ENCODE assay signal across 26 mouse cellular contexts in genomic region chr15:89350447-89350846, GRCm38 (mm10). TPM values are rescaled to one million over a fixed set of nuclear protein-coding genes. Genes with fewer than 3 reads are reported as not detected.
DNase-seq lines count a peak whose midpoint lies in the region; ATAC-seq and TF ChIP-seq lines count a peak whose summit lies in the region.
"Had no signal": no experiment of that assay in that cellular context is flagged by ENCODE, and none has a peak within 500 bp of the region (broad histone marks: within the 10 kb centered on the region; RNA-seq: fewer than 3 reads in every experiment).

No protein-coding gene starts in this region.

- ATAC-seq in forebrain, embryonic 11.5 days (replicated peaks; ENCODE audit: low FRiP score): no peak
- no peak for ATAC-seq in forebrain, embryonic 13.5 days
- ATAC-seq in heart, embryonic 12.5 days (ENCODE audit: insufficient number of reproducible peaks, low FRiP score): no peak
- no peak for ATAC-seq in heart, embryonic 11.5 days (replicated peaks; ENCODE audit: insufficient number of reproducible peaks, low FRiP score, low TSS enrichment)
- ATAC-seq in lung, postnatal 0 days: no peak; the same call in 1 of the 2 replicates
- ATAC-seq in hindbrain, embryonic 12.5 days (ENCODE audit: low FRiP score): no peak
- ATAC-seq: forebrain, embryonic 14.5 days; intestine, postnatal 0 days had no signal

- no peak overlapping the region for H3K4me2 ChIP-seq in forebrain, embryonic 11.5 days (ENCODE audit: low read depth, low read length, severe bottlenecking)
- H3K4me2 ChIP-seq in forebrain, embryonic 13.5 days: no peak overlapping the region
- H3K4me2 ChIP-seq in heart, embryonic 12.5 days: no peak overlapping the region
- H3K4me2 ChIP-seq in heart, embryonic 11.5 days: no peak overlapping the region
- H3K4me2 ChIP-seq in lung, postnatal 0 days (replicated peaks; ENCODE audit: low read depth, low read length): no peak overlapping the region
- H3K4me2 ChIP-seq in hindbrain, embryonic 12.5 days (replicated peaks): no peak overlapping the region
- H3K4me2 ChIP-seq: embryonic facial prominence, embryonic 13.5 days; liver, embryonic 11.5 days; lung, embryonic 14.5 days; midbrain, embryonic 12.5 days had no signal

- TF ChIP-seq CTCF in lung, postnatal 0 days (IDR thresholded peaks at IDR 0.05): no peak

- peaks cover 8% of the 10 kb centered on the region; the same call in 1 of the 2 replicates for H3K4me1 ChIP-seq in forebrain, embryonic 11.5 days (replicated peaks; ENCODE audit: control insufficient read depth, insufficient read depth, low read length)
- H3K4me1 ChIP-seq in forebrain, embryonic 13.5 days: peaks cover 14% of the 10 kb centered on the region
- peaks cover 16% of the 10 kb centered on the region for H3K4me1 ChIP-seq in heart, embryonic 12.5 days (replicated peaks)
- H3K4me1 ChIP-seq in heart, embryonic 11.5 days (ENCODE audit: control insufficient read depth, insufficient read depth, low read length): peaks cover 8% of the 10 kb centered on the region
- H3K4me1 ChIP-seq in brown adipose tissue, adult 24 weeks (ENCODE audit: control insufficient read depth, insufficient read depth, insufficient read length, low read length): peaks cover 6% of the 10 kb centered on the region
- no peaks in the 10 kb centered on the region; the same call in 1 of the 2 replicates for H3K4me1 ChIP-seq in lung, postnatal 0 days (ENCODE audit: insufficient read depth, low read depth, low read length)
- peaks cover 14% of the 10 kb centered on the region for H3K4me1 ChIP-seq in hindbrain, embryonic 12.5 days
- H3K4me1 ChIP-seq in midbrain, embryonic 10.5 days: peaks cover 18% of the 10 kb centered on the region

- no peak for TF ChIP-seq EP300 in lung, postnatal 0 days (IDR thresholded peaks at IDR 0.05)

- H3K27ac ChIP-seq in forebrain, embryonic 11.5 days (ENCODE audit: low read depth, low read length): no peak overlapping the region
- H3K27ac ChIP-seq in forebrain, embryonic 13.5 days: no peak overlapping the region
- H3K27ac ChIP-seq in heart, embryonic 12.5 days (ENCODE audit: poor library complexity, severe bottlenecking): 0 out of 2 replicates have a peak overlapping the region, but pooled peaks have one; percentile 10
- no peak overlapping the region for H3K27ac ChIP-seq in heart, embryonic 11.5 days (ENCODE audit: low read depth, low read length)
- H3K27ac ChIP-seq in brown adipose tissue, adult 24 weeks (replicated peaks; ENCODE audit: low read depth, low read length): peak overlapping the region; percentile 82
- H3K27ac ChIP-seq in lung, postnatal 0 days (ENCODE audit: low read length): peak overlapping the region; percentile 43
- H3K27ac ChIP-seq in hindbrain, embryonic 12.5 days: no peak overlapping the region
- no peak overlapping the region for H3K27ac ChIP-seq in midbrain, embryonic 10.5 days (replicated peaks)
- H3K27ac ChIP-seq: embryonic facial prominence, embryonic 13.5 days; left cerebral cortex, adult 2 months; midbrain, embryonic 12.5 days; stomach, postnatal 0 days had no signal

- no peaks in the 10 kb centered on the region for H3K9me3 ChIP-seq in forebrain, embryonic 11.5 days (ENCODE audit: control insufficient read depth, low read length)
- H3K9me3 ChIP-seq in forebrain, embryonic 13.5 days (replicated peaks): no peaks in the 10 kb centered on the region
- H3K9me3 ChIP-seq in heart, embryonic 12.5 days (replicated peaks): no peaks in the 10 kb centered on the region
- no peaks in the 10 kb centered on the region for H3K9me3 ChIP-seq in heart, embryonic 11.5 days (replicated peaks; ENCODE audit: control insufficient read depth, low read length)
- H3K9me3 ChIP-seq in lung, postnatal 0 days (ENCODE audit: low read length): no peaks in the 10 kb centered on the region
- H3K9me3 ChIP-seq in hindbrain, embryonic 12.5 days (replicated peaks): no peaks in the 10 kb centered on the region
- H3K9me3 ChIP-seq in midbrain, embryonic 10.5 days (replicated peaks): no peaks in the 10 kb centered on the region
- H3K9me3 ChIP-seq: embryonic facial prominence, embryonic 13.5 days; midbrain, embryonic 12.5 days had no signal

- DNase-seq in forebrain, embryonic 11.5 days (ENCODE audit: low spot score): peak; percentile 23
- DNase-seq in lung, postnatal 0 days (ENCODE audit: low spot score): no peak
- DNase-seq in midbrain, embryonic 10.5 days (ENCODE audit: low spot score): no peak
- DNase-seq: adrenal gland, postnatal 10 days; cerebellum, adult 2 months; cerebellum, postnatal 25 days; embryo, embryonic 11 days; kidney, postnatal 10 days; left cerebral cortex, postnatal 4 days; lung, embryonic 14.5 days had no signal

- H3K9ac ChIP-seq in forebrain, embryonic 11.5 days (ENCODE audit: low read length): no peak overlapping the region
- no peak overlapping the region for H3K9ac ChIP-seq in forebrain, embryonic 13.5 days
- no peak overlapping the region for H3K9ac ChIP-seq in heart, embryonic 12.5 days
- H3K9ac ChIP-seq in heart, embryonic 11.5 days (ENCODE audit: low read depth, low read length): no peak overlapping the region
- H3K9ac ChIP-seq in lung, postnatal 0 days (replicated peaks; ENCODE audit: low read depth): no peak overlapping the region
- no peak overlapping the region for H3K9ac ChIP-seq in hindbrain, embryonic 12.5 days
- H3K9ac ChIP-seq: embryonic facial prominence, embryonic 13.5 days; lung, embryonic 14.5 days; midbrain, embryonic 12.5 days had no signal

- 91% methylated on average over 5 of the region's 5 CpGs for WGBS in forebrain, embryonic 11.5 days
- 88% methylated on average over 5 of the region's 5 CpGs for WGBS in forebrain, embryonic 13.5 days
- WGBS in heart, embryonic 12.5 days: 73% methylated on average over 5 of the region's 5 CpGs
- 74% methylated on average over 5 of the region's 5 CpGs for WGBS in heart, embryonic 11.5 days (ENCODE audit: insufficient replicate concordance)
- WGBS in lung, postnatal 0 days: 75% methylated on average over 5 of the region's 5 CpGs
- 84% methylated on average over 5 of the region's 5 CpGs for WGBS in hindbrain, embryonic 12.5 days
- 87% methylated on average over 5 of the region's 5 CpGs for WGBS in midbrain, embryonic 10.5 days

- H3K27me3 ChIP-seq in forebrain, embryonic 11.5 days (ENCODE audit: control insufficient read depth, insufficient read depth, low read length): no peaks in the 10 kb centered on the region
- no peaks in the 10 kb centered on the region for H3K27me3 ChIP-seq in forebrain, embryonic 13.5 days
- H3K27me3 ChIP-seq in heart, embryonic 12.5 days (replicated peaks): no peaks in the 10 kb centered on the region
- no peaks in the 10 kb centered on the region for H3K27me3 ChIP-seq in heart, embryonic 11.5 days (ENCODE audit: control insufficient read depth, insufficient read depth, low read length)
- no peaks in the 10 kb centered on the region for H3K27me3 ChIP-seq in lung, postnatal 0 days (replicated peaks; ENCODE audit: insufficient read depth, low read length)
- H3K27me3 ChIP-seq in hindbrain, embryonic 12.5 days: no peaks in the 10 kb centered on the region
- H3K27me3 ChIP-seq in midbrain, embryonic 10.5 days (ENCODE audit: low read depth, poor library complexity, severe bottlenecking): no peaks in the 10 kb centered on the region
- H3K27me3 ChIP-seq: embryonic facial prominence, embryonic 13.5 days; midbrain, embryonic 12.5 days had no signal

- no peak overlapping the region for H3K4me3 ChIP-seq in forebrain, embryonic 11.5 days (ENCODE audit: low read depth, low read length)
- H3K4me3 ChIP-seq in forebrain, embryonic 13.5 days: no peak overlapping the region
- no peak overlapping the region for H3K4me3 ChIP-seq in heart, embryonic 12.5 days
- H3K4me3 ChIP-seq in heart, embryonic 11.5 days (ENCODE audit: low read depth, low read length): no peak overlapping the region
- peak overlapping the region; percentile 36 for H3K4me3 ChIP-seq in brown adipose tissue, adult 24 weeks (ENCODE audit: insufficient read depth, low read depth, low read length)
- no peak overlapping the region for H3K4me3 ChIP-seq in lung, postnatal 0 days (ENCODE audit: low read depth, low read length)
- no peak overlapping the region for H3K4me3 ChIP-seq in hindbrain, embryonic 12.5 days
- no peak overlapping the region for H3K4me3 ChIP-seq in midbrain, embryonic 10.5 days
- H3K4me3 ChIP-seq: embryonic facial prominence, embryonic 13.5 days; erythroblast, embryonic 14.5 days; left cerebral cortex, adult 2 months; midbrain, embryonic 12.5 days had no signal

- peaks cover 12% of the 10 kb centered on the region for H3K36me3 ChIP-seq in forebrain, embryonic 11.5 days (ENCODE audit: control insufficient read depth, insufficient read depth, low read length)
- peaks cover 46% of the 10 kb centered on the region for H3K36me3 ChIP-seq in forebrain, embryonic 13.5 days (ENCODE audit: poor library complexity, severe bottlenecking)
- peaks cover 45% of the 10 kb centered on the region for H3K36me3 ChIP-seq in heart, embryonic 12.5 days
- H3K36me3 ChIP-seq in heart, embryonic 11.5 days (ENCODE audit: control insufficient read depth, insufficient read depth, low read length): peaks cover 21% of the 10 kb centered on the region
- peaks cover 16% of the 10 kb centered on the region for H3K36me3 ChIP-seq in lung, postnatal 0 days (ENCODE audit: insufficient read depth, low read length)
- H3K36me3 ChIP-seq in hindbrain, embryonic 12.5 days: peaks cover 36% of the 10 kb centered on the region
- peaks cover 50% of the 10 kb centered on the region for H3K36me3 ChIP-seq in midbrain, embryonic 10.5 days

RNA-seq across cellular contexts. Expression of gene Lmf2, which starts 5.0 kb away (rescaled TPM):
- 43.7 and 47.3 TPM in 2 replicates for polyA plus RNA-seq in forebrain, embryonic 11.5 days (2014; fragmentation: Nextera tagmentation; extraction: Ambion mirVana)
- polyA plus RNA-seq in forebrain, embryonic 13.5 days (2015; fragmentation: Nextera tagmentation; extraction: Ambion mirVana): 34.4 and 38.6 TPM in 2 replicates
- 46.9 and 49.4 TPM in 2 replicates for polyA plus RNA-seq in heart, embryonic 12.5 days (2016; fragmentation: Nextera tagmentation; extraction: Ambion mirVana)
- 29.7 and 37.3 TPM in 2 replicates for polyA plus RNA-seq in heart, embryonic 11.5 days (2014; fragmentation: Nextera tagmentation; extraction: Ambion mirVana)
- 10.6 and 12.7 TPM in 2 replicates for polyA plus RNA-seq in brown adipose tissue, adult 24 weeks (2012; ENCODE audit: insufficient read depth, insufficient read length, missing spikeins)
- polyA plus RNA-seq in lung, postnatal 0 days (2015; fragmentation: Nextera tagmentation; extraction: Ambion mirVana): 44.8 and 48.1 TPM in 2 replicates
- polyA plus RNA-seq in hindbrain, embryonic 12.5 days (2016; fragmentation: Nextera tagmentation; extraction: Ambion mirVana): 42.5 and 47.3 TPM in 2 replicates
- 53.7 and 56.2 TPM in 2 replicates for polyA plus RNA-seq in midbrain, embryonic 10.5 days (2016; fragmentation: Nextera tagmentation; extraction: Ambion mirVana)

RNA-seq across cellular contexts. Expression of gene Ncaph2, which starts 5.1 kb away (rescaled TPM):
- polyA plus RNA-seq in forebrain, embryonic 11.5 days (2014; fragmentation: Nextera tagmentation; extraction: Ambion mirVana): 191 and 203 TPM in 2 replicates
- polyA plus RNA-seq in forebrain, embryonic 13.5 days (2015; fragmentation: Nextera tagmentation; extraction: Ambion mirVana): 156 and 170 TPM in 2 replicates
- polyA plus RNA-seq in heart, embryonic 12.5 days (2016; fragmentation: Nextera tagmentation; extraction: Ambion mirVana): 112 and 116 TPM in 2 replicates
- polyA plus RNA-seq in heart, embryonic 11.5 days (2014; fragmentation: Nextera tagmentation; extraction: Ambion mirVana): 107 and 109 TPM in 2 replicates
- 59.3 and 60.2 TPM in 2 replicates for polyA plus RNA-seq in brown adipose tissue, adult 24 weeks (2012; ENCODE audit: insufficient read depth, insufficient read length, missing spikeins)
- 73.7 and 80.7 TPM in 2 replicates for polyA plus RNA-seq in lung, postnatal 0 days (2015; fragmentation: Nextera tagmentation; extraction: Ambion mirVana)
- polyA plus RNA-seq in hindbrain, embryonic 12.5 days (2016; fragmentation: Nextera tagmentation; extraction: Ambion mirVana): 140 and 151 TPM in 2 replicates
- 191 and 197 TPM in 2 replicates for polyA plus RNA-seq in midbrain, embryonic 10.5 days (2016; fragmentation: Nextera tagmentation; extraction: Ambion mirVana)

RNA-seq across cellular contexts. Expression of gene Miox, which starts 16.2 kb away (rescaled TPM):
- polyA plus RNA-seq in forebrain, embryonic 11.5 days (2014; fragmentation: Nextera tagmentation; extraction: Ambion mirVana): not detected in 2 replicates
- not detected in 2 replicates for polyA plus RNA-seq in forebrain, embryonic 13.5 days (2015; fragmentation: Nextera tagmentation; extraction: Ambion mirVana)
- not detected in 2 replicates for polyA plus RNA-seq in heart, embryonic 12.5 days (2016; fragmentation: Nextera tagmentation; extraction: Ambion mirVana)
- polyA plus RNA-seq in heart, embryonic 11.5 days (2014; fragmentation: Nextera tagmentation; extraction: Ambion mirVana): not detected in 2 replicates
- polyA plus RNA-seq in brown adipose tissue, adult 24 weeks (2012; ENCODE audit: insufficient read depth, insufficient read length, missing spikeins): not detected in 2 replicates
- polyA plus RNA-seq in lung, postnatal 0 days (2015; fragmentation: Nextera tagmentation; extraction: Ambion mirVana): not detected in 2 replicates
- not detected in 2 replicates for polyA plus RNA-seq in hindbrain, embryonic 12.5 days (2016; fragmentation: Nextera tagmentation; extraction: Ambion mirVana)
- not detected in 2 replicates for polyA plus RNA-seq in midbrain, embryonic 10.5 days (2016; fragmentation: Nextera tagmentation; extraction: Ambion mirVana)
- polyA plus RNA-seq: cerebellum, adult 2 months; embryonic facial prominence, embryonic 13.5 days; erythroblast, embryonic 14.5 days; forebrain, embryonic 14.5 days; frontal cortex, adult 2 months; hindbrain, embryonic 11.5 days; intestine, postnatal 0 days; lung, embryonic 14.5 days; midbrain, embryonic 12.5 days; stomach, postnatal 0 days; thymus, postnatal 0 days had no signal

RNA-seq across cellular contexts. Expression of gene Sco2, which starts 23.2 kb away (rescaled TPM):
- 5.1 and 5.7 TPM in 2 replicates for polyA plus RNA-seq in forebrain, embryonic 11.5 days (2014; fragmentation: Nextera tagmentation; extraction: Ambion mirVana)
- polyA plus RNA-seq in forebrain, embryonic 13.5 days (2015; fragmentation: Nextera tagmentation; extraction: Ambion mirVana): 4.0 and 7.4 TPM in 2 replicates
- polyA plus RNA-seq in heart, embryonic 12.5 days (2016; fragmentation: Nextera tagmentation; extraction: Ambion mirVana): 5.6 TPM in 2 replicates
- polyA plus RNA-seq in heart, embryonic 11.5 days (2014; fragmentation: Nextera tagmentation; extraction: Ambion mirVana): 7.4 TPM in 2 replicates
- polyA plus RNA-seq in brown adipose tissue, adult 24 weeks (2012; ENCODE audit: insufficient read depth, insufficient read length, missing spikeins): 22.7 and 24.0 TPM in 2 replicates
- polyA plus RNA-seq in lung, postnatal 0 days (2015; fragmentation: Nextera tagmentation; extraction: Ambion mirVana): 5.9 and 8.7 TPM in 2 replicates
- 4.9 and 6.5 TPM in 2 replicates for polyA plus RNA-seq in hindbrain, embryonic 12.5 days (2016; fragmentation: Nextera tagmentation; extraction: Ambion mirVana)
- 6.4 and 7.1 TPM in 2 replicates for polyA plus RNA-seq in midbrain, embryonic 10.5 days (2016; fragmentation: Nextera tagmentation; extraction: Ambion mirVana)

RNA-seq across cellular contexts. Expression of gene Tymp, which starts 26.4 kb away (rescaled TPM):
- 0.80 and 1.3 TPM in 2 replicates for polyA plus RNA-seq in forebrain, embryonic 11.5 days (2014; fragmentation: Nextera tagmentation; extraction: Ambion mirVana)
- polyA plus RNA-seq in forebrain, embryonic 13.5 days (2015; fragmentation: Nextera tagmentation; extraction: Ambion mirVana): 1.8 and 1.9 TPM in 2 replicates
- polyA plus RNA-seq in heart, embryonic 12.5 days (2016; fragmentation: Nextera tagmentation; extraction: Ambion mirVana): 1.3 and 1.6 TPM in 2 replicates
- 0.86 and 1.5 TPM in 2 replicates for polyA plus RNA-seq in heart, embryonic 11.5 days (2014; fragmentation: Nextera tagmentation; extraction: Ambion mirVana)
- polyA plus RNA-seq in brown adipose tissue, adult 24 weeks (2012; ENCODE audit: insufficient read depth, insufficient read length, missing spikeins): 0.55 TPM in 1 of 2 replicates, not detected in the other
- 2.1 and 2.2 TPM in 2 replicates for polyA plus RNA-seq in lung, postnatal 0 days (2015; fragmentation: Nextera tagmentation; extraction: Ambion mirVana)
- 1.4 and 1.6 TPM in 2 replicates for polyA plus RNA-seq in hindbrain, embryonic 12.5 days (2016; fragmentation: Nextera tagmentation; extraction: Ambion mirVana)
- polyA plus RNA-seq in midbrain, embryonic 10.5 days (2016; fragmentation: Nextera tagmentation; extraction: Ambion mirVana): 1.5 and 1.6 TPM in 2 replicates

Comparison
In these comparisons a context has a peak if more than half of its experiments do, and no peak if none do; other contexts are left out.
1. H3K27ac ChIP-seq: peak in heart, embryonic 12.5 days (single experiment), brown adipose tissue, adult 24 weeks (single experiment) and lung, postnatal 0 days (single experiment); none in forebrain, embryonic 11.5 days (single experiment), forebrain, embryonic 13.5 days (single experiment), heart, embryonic 11.5 days (single experiment), hindbrain, embryonic 12.5 days (single experiment) and midbrain, embryonic 10.5 days (single experiment).